Mouse (Mus musculus): ENCODE results near the gene Hoxd4. TPM values are rescaled to one million over a fixed set of nuclear protein-coding genes. Genes with fewer than 3 reads are reported as not detected.

The Hoxd4 gene
- total and polyA plus RNA-seq, 3 experiments = 2.6 to 10.8 (median 4.7) TPM

DNA sequence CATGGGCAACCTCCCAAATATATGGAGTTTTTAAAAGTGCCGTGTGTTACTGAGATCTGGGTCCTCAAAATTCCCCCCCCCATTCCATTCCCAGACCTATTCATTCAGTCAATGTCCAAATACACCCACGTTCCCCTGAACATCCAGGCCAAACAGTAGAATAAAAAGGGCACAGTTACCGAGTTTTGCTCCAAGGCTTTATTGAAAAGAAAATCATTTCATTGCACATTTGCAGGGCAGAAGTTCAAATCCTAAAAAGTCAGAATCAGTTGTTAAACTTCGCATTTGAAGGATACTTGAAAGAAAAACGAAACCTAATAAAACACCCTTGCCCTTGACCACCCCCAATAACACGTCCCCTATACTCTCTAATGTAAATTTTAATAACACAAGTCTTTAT lies 8.9 kb upstream of the Hoxd4 start:
- DNase-seq (ENCODE audit: low spot score) (no peak), ATAC-seq (ENCODE audit: extremely low read depth, insufficient number of reproducible peaks, low FRiP score, poor library complexity, severe bottlenecking) (no peak)
- Histone ChIP-seq H3K36me3 (replicated peaks) (no peaks in the 10 kb centered on the region), H3K9me3 (replicated peaks) (peaks cover 20% of the 10 kb centered on the region), H3K4me1 (ENCODE audit: insufficient read depth, low read depth, low read length) (no peaks in the 10 kb centered on the region), H3K4me3 (ENCODE audit: low read depth, low read length) (no peak overlapping the region), H3K27me3 (ENCODE audit: insufficient read depth, low read length) (peaks cover 11% of the 10 kb centered on the region; the same call in 1 of the 2 replicates)
- TF ChIP-seq POLR2AphosphoS5 (IDR thresholded peaks at IDR 0.05; ENCODE audit: insufficient replicate concordance, low read depth, low read length) (no peak), CTCF (IDR thresholded peaks at IDR 0.05; ENCODE audit: low read depth, low read length) (no peak), TAL1 (conservative IDR thresholded peaks at IDR 0.05; ENCODE audit: low read depth, low read length) (no peak), GATA1 (IDR thresholded peaks at IDR 0.05; ENCODE audit: borderline replicate concordance, low read length) (no peak), GATA2 (IDR thresholded peaks at IDR 0.05; ENCODE audit: borderline replicate concordance, low read depth, low read length) (no peak)

- peaks cover 15% of the 10 kb centered on the region for H3K9me3 ChIP-seq (replicated peaks)
- DNase-seq (ENCODE audit: low spot score) = no peak
- no peaks in the 10 kb centered on the region for H3K4me1 ChIP-seq (ENCODE audit: insufficient read depth, low read depth, low read length)
- no peak for TF ChIP-seq GATA1 (IDR thresholded peaks at IDR 0.05; ENCODE audit: borderline replicate concordance, low read length)
- no peak for TF ChIP-seq POLR2AphosphoS5 (IDR thresholded peaks at IDR 0.05; ENCODE audit: insufficient replicate concordance, low read depth, low read length)
- TF ChIP-seq CTCF (IDR thresholded peaks at IDR 0.05; ENCODE audit: low read depth, low read length) = no peak
- no peak for TF ChIP-seq GATA2 (IDR thresholded peaks at IDR 0.05; ENCODE audit: borderline replicate concordance, low read depth, low read length)
- no peak for TF ChIP-seq TAL1 (conservative IDR thresholded peaks at IDR 0.05; ENCODE audit: low read depth, low read length)
- peaks cover 11% of the 10 kb centered on the region; the same call in 1 of the 2 replicates for H3K27me3 ChIP-seq (ENCODE audit: insufficient read depth, low read length)
- no peak overlapping the region for H3K4me3 ChIP-seq (ENCODE audit: low read depth, low read length)
- no peaks in the 10 kb centered on the region for H3K36me3 ChIP-seq (replicated peaks)
- ATAC-seq (ENCODE audit: extremely low read depth, insufficient number of reproducible peaks, low FRiP score, poor library complexity, severe bottlenecking) = no peak
Observed at GRCm38 (mm10) chr2:74703317-74703716, 8.4 kb upstream of the Hoxd4 start.

GRCm38 (mm10) chr2:74703720-74704392 lies 7.9 kb upstream of the Hoxd4 start:
- H3K27me3 ChIP-seq (ENCODE audit: insufficient read depth, low read length) = peaks cover 11% of the 10 kb centered on the region; the same call in 1 of the 2 replicates
- H3K4me3 ChIP-seq (ENCODE audit: low read depth, low read length) = no peak overlapping the region
- TF ChIP-seq TAL1 (conservative IDR thresholded peaks at IDR 0.05; ENCODE audit: low read depth, low read length) = no peak
- no peak for TF ChIP-seq CTCF (IDR thresholded peaks at IDR 0.05; ENCODE audit: low read depth, low read length)
- TF ChIP-seq GATA2 (IDR thresholded peaks at IDR 0.05; ENCODE audit: borderline replicate concordance, low read depth, low read length) = no peak
- TF ChIP-seq GATA1 (IDR thresholded peaks at IDR 0.05; ENCODE audit: borderline replicate concordance, low read length) = no peak
- no peak for TF ChIP-seq POLR2AphosphoS5 (IDR thresholded peaks at IDR 0.05; ENCODE audit: insufficient replicate concordance, low read depth, low read length)
- ATAC-seq (ENCODE audit: extremely low read depth, insufficient number of reproducible peaks, low FRiP score, poor library complexity, severe bottlenecking) (no peak), DNase-seq (ENCODE audit: low spot score) (no peak)
- no peaks in the 10 kb centered on the region for H3K4me1 ChIP-seq (ENCODE audit: insufficient read depth, low read depth, low read length)
- peaks cover 12% of the 10 kb centered on the region for H3K9me3 ChIP-seq (replicated peaks)
- no peaks in the 10 kb centered on the region for H3K36me3 ChIP-seq (replicated peaks)

DNA sequence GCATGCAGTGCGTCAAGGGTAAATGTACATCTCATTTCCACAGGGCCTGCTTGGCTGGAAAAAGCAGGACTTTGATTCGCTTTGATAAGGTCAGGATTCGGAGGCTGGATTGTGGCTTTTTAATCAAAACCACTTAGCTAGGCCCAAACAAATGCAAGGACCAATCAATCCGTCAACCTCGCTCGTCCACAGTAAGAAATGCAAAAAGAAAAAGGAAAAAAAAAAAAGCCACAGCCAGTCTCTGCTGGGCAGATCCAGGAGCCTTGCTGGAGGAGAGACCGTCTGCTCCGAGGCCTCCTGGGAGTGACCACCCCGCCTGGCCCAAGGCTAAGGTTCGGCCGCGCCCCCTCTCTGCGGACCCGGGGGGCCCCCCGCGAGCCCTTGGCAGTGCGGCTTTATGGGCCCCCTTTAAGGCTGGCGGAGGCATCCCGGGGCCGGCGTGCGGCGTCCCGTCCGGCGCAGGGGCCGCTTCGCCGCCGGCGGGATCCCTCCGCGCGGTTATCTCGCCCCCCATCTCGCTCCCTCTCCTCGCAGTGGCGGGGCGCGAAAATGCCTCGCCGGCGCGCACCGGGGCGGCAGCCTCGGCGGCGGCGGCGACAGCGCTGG lies 7.2 kb upstream of the Hoxd4 start, which contains the start of gene Hoxd8:
TSS of gene Hoxd8 (plus strand) at position 223 of the 606 bp plus-strand sequence.
- no peak for DNase-seq (ENCODE audit: low spot score)
- peaks cover 11% of the 10 kb centered on the region; the same call in 1 of the 2 replicates for H3K27me3 ChIP-seq (ENCODE audit: insufficient read depth, low read length)
- no peaks in the 10 kb centered on the region for H3K36me3 ChIP-seq (replicated peaks)
- H3K4me1 ChIP-seq (ENCODE audit: insufficient read depth, low read depth, low read length) = no peaks in the 10 kb centered on the region
- no peak within 1 kb of the TSS for H3K4me3 ChIP-seq (ENCODE audit: low read depth, low read length)
- peaks cover 12% of the 10 kb centered on the region for H3K9me3 ChIP-seq (replicated peaks)
- ATAC-seq (ENCODE audit: extremely low read depth, insufficient number of reproducible peaks, low FRiP score, poor library complexity, severe bottlenecking) = no peak
- no peak for TF ChIP-seq TAL1 (conservative IDR thresholded peaks at IDR 0.05; ENCODE audit: low read depth, low read length)
- no peak for TF ChIP-seq POLR2AphosphoS5 (IDR thresholded peaks at IDR 0.05; ENCODE audit: insufficient replicate concordance, low read depth, low read length)
- TF ChIP-seq GATA2 (IDR thresholded peaks at IDR 0.05; ENCODE audit: borderline replicate concordance, low read depth, low read length) = no peak
- no peak for TF ChIP-seq GATA1 (IDR thresholded peaks at IDR 0.05; ENCODE audit: borderline replicate concordance, low read length)
- no peak for TF ChIP-seq CTCF (IDR thresholded peaks at IDR 0.05; ENCODE audit: low read depth, low read length)

DNA sequence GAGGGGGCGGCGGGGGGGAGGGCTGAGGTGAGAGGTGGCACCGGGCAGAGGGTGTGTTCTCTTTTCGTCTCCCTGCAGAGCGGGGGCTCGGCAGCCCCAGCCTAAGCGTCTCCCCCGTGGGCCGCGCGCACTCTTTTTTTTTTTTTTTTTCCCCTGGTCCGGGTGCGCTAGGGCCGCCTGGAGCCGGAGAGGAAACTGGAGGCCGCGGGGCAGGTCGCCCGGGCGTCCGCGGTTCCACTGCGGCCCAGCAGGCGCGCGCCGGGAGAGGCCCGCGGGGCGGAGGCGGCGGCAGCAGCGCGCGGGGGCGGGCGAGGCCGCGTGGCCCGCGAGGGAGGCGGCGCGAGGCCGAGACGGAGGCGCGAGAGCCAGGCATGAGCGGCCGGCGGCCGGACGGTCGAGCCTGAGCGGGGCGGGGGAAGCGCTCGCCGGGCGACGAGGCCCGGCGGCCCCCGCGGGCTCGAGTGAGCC lies 6.7 kb upstream of the Hoxd4 start:
- H3K4me3 ChIP-seq (ENCODE audit: low read depth, low read length) = no peak overlapping the region

More for the DNA sequence above, 6.7 kb upstream of the Hoxd4 start:
- DNase-seq (ENCODE audit: low spot score) (no peak), ATAC-seq (ENCODE audit: extremely low read depth, insufficient number of reproducible peaks, low FRiP score, poor library complexity, severe bottlenecking) (no peak)
- no peaks in the 10 kb centered on the region for H3K36me3 ChIP-seq (replicated peaks)
- TF ChIP-seq GATA2 (IDR thresholded peaks at IDR 0.05; ENCODE audit: borderline replicate concordance, low read depth, low read length) = no peak
- TF ChIP-seq POLR2AphosphoS5 (IDR thresholded peaks at IDR 0.05; ENCODE audit: insufficient replicate concordance, low read depth, low read length) = no peak
- no peak for TF ChIP-seq TAL1 (conservative IDR thresholded peaks at IDR 0.05; ENCODE audit: low read depth, low read length)
- no peak for TF ChIP-seq GATA1 (IDR thresholded peaks at IDR 0.05; ENCODE audit: borderline replicate concordance, low read length)
- no peak for TF ChIP-seq CTCF (IDR thresholded peaks at IDR 0.05; ENCODE audit: low read depth, low read length)
- peaks cover 12% of the 10 kb centered on the region for H3K9me3 ChIP-seq (replicated peaks)
- no peaks in the 10 kb centered on the region for H3K4me1 ChIP-seq (ENCODE audit: insufficient read depth, low read depth, low read length)
- peaks cover 9% of the 10 kb centered on the region; the same call in 1 of the 2 replicates for H3K27me3 ChIP-seq (ENCODE audit: insufficient read depth, low read length)
